21 mouse cellular contexts compared by ENCODE assay signal in the genomic region with DNA sequence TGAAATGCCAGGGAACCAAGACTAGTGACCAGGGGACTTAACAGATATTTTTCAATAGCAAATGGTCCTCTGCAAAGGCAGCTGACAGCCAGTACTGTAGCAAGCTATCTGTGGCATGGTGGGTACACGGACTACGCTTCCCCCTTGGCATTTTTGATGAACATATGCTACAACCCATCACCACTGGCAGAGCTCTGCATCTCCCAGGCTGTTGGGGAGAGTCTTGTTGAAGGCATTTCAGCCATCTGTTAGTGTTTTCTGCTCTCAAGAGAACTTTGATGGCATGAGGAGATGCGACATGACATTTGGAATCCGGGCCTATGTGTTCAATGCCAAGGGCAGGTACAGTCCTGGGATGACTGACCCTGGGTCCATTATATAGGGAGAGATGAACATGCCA.
DNase-seq lines count a peak whose midpoint lies in the region; ATAC-seq and TF ChIP-seq lines count a peak whose summit lies in the region.
"Had no signal": no experiment of that assay in that cellular context is flagged by ENCODE, and none has a peak within 500 bp of the region (broad histone marks: within the 10 kb centered on the region; RNA-seq: fewer than 3 reads in every experiment).

No protein-coding gene starts in this region.

- no peaks in the 10 kb centered on the region for H3K27me3 ChIP-seq in midbrain, postnatal 0 days (ENCODE audit: insufficient read depth, low read length)
- no peaks in the 10 kb centered on the region for H3K27me3 ChIP-seq in midbrain, embryonic 11.5 days (ENCODE audit: control insufficient read depth, insufficient read depth, low read length)
- H3K27me3 ChIP-seq in heart, embryonic 11.5 days (ENCODE audit: control insufficient read depth, insufficient read depth, low read length), result no peaks in the 10 kb centered on the region
- H3K27me3 ChIP-seq: forebrain, embryonic 13.5 days; hindbrain, embryonic 15.5 days had no signal

- no peak for TF ChIP-seq CTCF in midbrain, postnatal 0 days (IDR thresholded peaks at IDR 0.05)

- H3K4me1 ChIP-seq in midbrain, postnatal 0 days (ENCODE audit: insufficient read depth, low read length), result peaks cover 5% of the 10 kb centered on the region; the same call in 1 of the 2 replicates
- H3K4me1 ChIP-seq in midbrain, embryonic 11.5 days (ENCODE audit: control insufficient read depth, insufficient read depth, low read length), result no peaks in the 10 kb centered on the region
- no peaks in the 10 kb centered on the region for H3K4me1 ChIP-seq in heart, embryonic 11.5 days (ENCODE audit: control insufficient read depth, insufficient read depth, low read length)

- no peak overlapping the region for H3K4me3 ChIP-seq in midbrain, postnatal 0 days (ENCODE audit: low read depth, low read length)
- no peak overlapping the region for H3K4me3 ChIP-seq in midbrain, embryonic 11.5 days (ENCODE audit: low read depth, low read length)
- no peak overlapping the region for H3K4me3 ChIP-seq in heart, embryonic 11.5 days (ENCODE audit: low read depth, low read length)
- H3K4me3 ChIP-seq: embryonic facial prominence, embryonic 10.5 days; forebrain, embryonic 13.5 days; heart, adult 2 months; heart, embryonic 13.5 days; hindbrain, embryonic 15.5 days had no signal

- no peak for ATAC-seq in midbrain, postnatal 0 days (ENCODE audit: low FRiP score)
- ATAC-seq in midbrain, embryonic 11.5 days (ENCODE audit: low FRiP score), result no peak
- no peak for ATAC-seq in heart, embryonic 11.5 days (replicated peaks; ENCODE audit: insufficient number of reproducible peaks, low FRiP score, low TSS enrichment)
- ATAC-seq: CD4-positive, CD25-positive, alpha-beta regulatory T cell, adult 4 months; forebrain, embryonic 13.5 days; forebrain, postnatal 0 days had no signal

- H3K27ac ChIP-seq in midbrain, postnatal 0 days (ENCODE audit: low read depth, low read length), result no peak overlapping the region
- H3K27ac ChIP-seq in midbrain, embryonic 11.5 days (ENCODE audit: low read depth, low read length), result no peak overlapping the region
- no peak overlapping the region for H3K27ac ChIP-seq in heart, embryonic 11.5 days (ENCODE audit: low read depth, low read length)
- H3K27ac ChIP-seq: embryonic facial prominence, embryonic 10.5 days; forebrain, embryonic 13.5 days; heart, adult 2 months; heart, embryonic 13.5 days; hindbrain, embryonic 15.5 days had no signal

- no peaks in the 10 kb centered on the region for H3K36me3 ChIP-seq in midbrain, postnatal 0 days (ENCODE audit: insufficient read depth, low read length)
- H3K36me3 ChIP-seq in midbrain, embryonic 11.5 days (ENCODE audit: control insufficient read depth, insufficient read depth, low read length), result no peaks in the 10 kb centered on the region
- no peaks in the 10 kb centered on the region for H3K36me3 ChIP-seq in heart, embryonic 11.5 days (ENCODE audit: control insufficient read depth, insufficient read depth, low read length)
- H3K36me3 ChIP-seq: embryonic facial prominence, embryonic 10.5 days; G1E; heart, embryonic 13.5 days; hindbrain, embryonic 15.5 days had no signal

- no peak overlapping the region for H3K4me2 ChIP-seq in midbrain, postnatal 0 days (ENCODE audit: low read depth, low read length, poor library complexity, severe bottlenecking)
- no peak overlapping the region for H3K4me2 ChIP-seq in midbrain, embryonic 11.5 days
- H3K4me2 ChIP-seq in heart, embryonic 11.5 days, result no peak overlapping the region
- H3K4me2 ChIP-seq: forebrain, embryonic 13.5 days; heart, embryonic 13.5 days; hindbrain, embryonic 15.5 days had no signal

- H3K9ac ChIP-seq in midbrain, postnatal 0 days (replicated peaks; ENCODE audit: low read length, poor library complexity, severe bottlenecking), result no peak overlapping the region
- no peak overlapping the region for H3K9ac ChIP-seq in midbrain, embryonic 11.5 days (ENCODE audit: low read length)
- no peak overlapping the region for H3K9ac ChIP-seq in heart, embryonic 11.5 days (ENCODE audit: low read depth, low read length)
- H3K9ac ChIP-seq: forebrain, embryonic 13.5 days; forebrain, postnatal 0 days; heart, embryonic 13.5 days; hindbrain, embryonic 15.5 days had no signal

- 90% methylated on average over 4 of the region's 4 CpGs for WGBS in midbrain, postnatal 0 days
- 91% methylated on average over 4 of the region's 4 CpGs for WGBS in midbrain, embryonic 11.5 days
- 87% methylated on average over 4 of the region's 4 CpGs for WGBS in heart, embryonic 11.5 days (ENCODE audit: insufficient replicate concordance)

- peak; percentile 55 to 59 for DNase-seq in cerebellum, postnatal 10 days
- no peak for DNase-seq in cerebellum, postnatal 4 days (ENCODE audit: low spot score in 2 of 2)
- peak; percentile 28 for DNase-seq in layer of hippocampus, adult 11-12 months (ENCODE audit: low spot score)
- DNase-seq in layer of hippocampus, postnatal 10 days (ENCODE audit: low spot score in 2 of 2), result no peak
- DNase-seq in midbrain, postnatal 0 days (ENCODE audit: low spot score), result peak; percentile 34
- DNase-seq in midbrain, embryonic 11.5 days (ENCODE audit: low spot score, missing footprints), result no peak
- peak; percentile 29 to 33 for DNase-seq in layer of hippocampus, postnatal 36 days
- DNase-seq: adrenal gland, postnatal 10 days; B cell, adult 2 months; cerebellum, adult 11-12 months; forebrain, postnatal 0 days; gastrocnemius, postnatal 14 days; heart, adult 2 months; heart, postnatal 36 days had no signal

- H3K9me3 ChIP-seq in midbrain, postnatal 0 days (ENCODE audit: low read length), result no peaks in the 10 kb centered on the region
- H3K9me3 ChIP-seq in midbrain, embryonic 11.5 days (ENCODE audit: control insufficient read depth, low read length), result no peaks in the 10 kb centered on the region
- no peaks in the 10 kb centered on the region for H3K9me3 ChIP-seq in heart, embryonic 11.5 days (replicated peaks; ENCODE audit: control insufficient read depth, low read length)
- H3K9me3 ChIP-seq: embryonic facial prominence, embryonic 10.5 days; forebrain, embryonic 13.5 days; heart, embryonic 13.5 days; hindbrain, embryonic 15.5 days had no signal

Comparison
In these comparisons a context has a peak if more than half of its experiments do, and no peak if none do; other contexts are left out.
1. DNase-seq: peak in cerebellum, postnatal 10 days (2 of 2), layer of hippocampus, adult 11-12 months (single experiment), midbrain, postnatal 0 days (single experiment) and layer of hippocampus, postnatal 36 days (2 of 2); none in cerebellum, postnatal 4 days (0 of 2), layer of hippocampus, postnatal 10 days (0 of 2) and midbrain, embryonic 11.5 days (single experiment).